Mouse (Mus musculus) thymus, adult 2 months (tissue): ENCODE data around the gene Lman1l.

Experiments
- CTCF ChIP-seq: fragments of 200-500 bp; IDR thresholded peaks from 2 replicates; pipeline ENCODE4 v1.5.1; 2012; ENCODE audit warnings: mild to moderate bottlenecking, control low read depth, low read length, moderate library complexity, borderline replicate concordance; ENCODE audit not compliant: control insufficient read depth, poor library complexity, insufficient read depth; ENCODE audit errors: extremely low read depth
- POLR2A ChIP-seq: fragments of 200-500 bp; IDR thresholded peaks from 2 replicates; pipeline ENCODE4 v1.6.1; 2012; ENCODE audit warnings: mild to moderate bottlenecking, low read length, control low read depth, moderate library complexity; ENCODE audit not compliant: control insufficient read depth, poor library complexity, insufficient read depth; ENCODE audit errors: extremely low read depth

GRCm38 (mm10) chr9:57667817-57668216 lies 47.2 kb upstream of the Lman1l start:
- TF ChIP-seq CTCF (no peak), POLR2A (no peak)
